Mouse (Mus musculus) adrenal gland, adult (tissue): ENCODE measurements around the gene Pxn.

Experiments used
- DNase-seq, 2 experiments: peaks; one replicate each; pipeline ENCODE4 v3.0.0; 2022 to 2023; ENCODE audit warnings: low spot score in 1 of 2; ENCODE audit not compliant: inconsistent age in 2 of 2

Pxn gene

GRCm38 (mm10) chr5:115506454-115507201 lies at the start of gene Pxn:
Pxn (plus strand) TSS chr5:115506676.
- peak; percentile 93 to 98 for DNase-seq

- no peak for DNase-seq
Observed at GRCm38 (mm10) chr5:115458918-115459317, 47.6 kb upstream of the Pxn start.

- no peak for DNase-seq
Observed at GRCm38 (mm10) chr5:115464408-115465115, 41.9 kb upstream of the Pxn start.

- no peak for DNase-seq
Observed at GRCm38 (mm10) chr5:115465642-115466420, 40.6 kb upstream of the Pxn start, which contains the start of gene Pla2g1b. Pla2g1b (plus strand) TSS chr5:115466262.

GRCm38 (mm10) chr5:115469791-115470190 lies 36.7 kb upstream of the Pxn start:
- no peak for DNase-seq

- DNase-seq, result peak in 1 of 2 experiments; percentile 83
Observed at GRCm38 (mm10) chr5:115470766-115471531, 35.5 kb upstream of the Pxn start.

GRCm38 (mm10) chr5:115473191-115473590 lies 33.3 kb upstream of the Pxn start:
- no peak for DNase-seq

- peak; percentile 79 to 90 for DNase-seq
Observed at GRCm38 (mm10) chr5:115474174-115474828, 32.2 kb upstream of the Pxn start.

- peak in 1 of 2 experiments; percentile 72 for DNase-seq
Observed at GRCm38 (mm10) chr5:115475337-115476106, 31.0 kb upstream of the Pxn start.

- DNase-seq, result peak in 1 of 2 experiments; percentile 57
Observed at GRCm38 (mm10) chr5:115476107-115476727, 30.3 kb upstream of the Pxn start.

- DNase-seq, result peak in 1 of 2 experiments; percentile 41
Observed at GRCm38 (mm10) chr5:115479561-115479960, 26.9 kb upstream of the Pxn start.

- peak in 1 of 2 experiments; percentile 66 for DNase-seq
Observed at GRCm38 (mm10) chr5:115480101-115480500, 26.4 kb upstream of the Pxn start.

- peak in 1 of 2 experiments; percentile 47 for DNase-seq
Observed at GRCm38 (mm10) chr5:115482390-115483265, 23.8 kb upstream of the Pxn start.

- DNase-seq, result no peak
Observed at GRCm38 (mm10) chr5:115483385-115483784, 23.1 kb upstream of the Pxn start.

- peak; percentile 86 to 95 for DNase-seq
Observed at GRCm38 (mm10) chr5:115483947-115484920, 22.2 kb upstream of the Pxn start, which contains the start of gene Sirt4. Sirt4 (minus strand) TSS chr5:115484725.

- DNase-seq, result peak in 1 of 2 experiments; percentile 44
Observed at GRCm38 (mm10) chr5:115484996-115485395, 21.5 kb upstream of the Pxn start.
